Mouse (Mus musculus) heart, embryonic 13.5 days (tissue): ENCODE data around the gene Tcf21. TPM values are rescaled to one million over a fixed set of nuclear protein-coding genes. Genes with fewer than 3 reads are reported as not detected.

ENCODE experiments used
- polyA plus RNA-seq: library from polyadenylated mRNA; unstranded; fragments of >200 nt; fragmentation: Nextera tagmentation; extraction: Ambion mirVana; gene quantifications from 2 replicates; pipeline ENCODE4 v1.2.1, GENCODE M21; 2015

Gene Tcf21
- polyA plus RNA-seq, 1 experiment from 2014 or later: 61.7 TPM

Other genes with a start within 250 kb of the Tcf21 start
- gene Slc2a12, start 175.2 kb downstream of the Tcf21 start, polyA plus RNA-seq: 1.7 and 1.8 TPM in 2 replicates
- gene Tbpl1, start 88.2 kb downstream of the Tcf21 start, polyA plus RNA-seq: 38.8 and 43.2 TPM in 2 replicates